Mouse (Mus musculus) gastrocnemius, adult 18-20 months (tissue): ENCODE measurements around the gene Hist2h2ab. TPM values are rescaled to one million over a fixed set of nuclear protein-coding genes. Genes with fewer than 3 reads are reported as not detected.
A peak's percentile ranks its signal among the peaks of the same experiment; 100 is the strongest.
"Not testable (repeated sequence)": the region's sequence is repeated elsewhere in the genome, so short reads cannot be mapped to it uniquely, and the experiment has no call there.

Experiments
- DNase-seq: peaks from one replicate; pipeline ENCODE4 v3.0.0; 2021; ENCODE audit warnings: low spot score
- microRNA-seq: library from miRNA; unstranded; fragments of <30 nt; microRNA quantifications from one replicate; pipeline ENCODE4 v1.2.0, GENCODE M21; 2021
- total RNA-seq, 2 experiments: library from RNA; stranded (reverse); gene quantifications; 2 replicates each; pipeline ENCODE4 v1.2.3; 2021

Hist2h2ab gene
- total RNA-seq, 2 experiments from 2014 or later: 0.62 to 1.8 TPM

GRCm38 (mm10) chr3:96257190-96257589 lies 37.5 kb downstream of the Hist2h2ab start:
- DNase-seq: no peak

DNA sequence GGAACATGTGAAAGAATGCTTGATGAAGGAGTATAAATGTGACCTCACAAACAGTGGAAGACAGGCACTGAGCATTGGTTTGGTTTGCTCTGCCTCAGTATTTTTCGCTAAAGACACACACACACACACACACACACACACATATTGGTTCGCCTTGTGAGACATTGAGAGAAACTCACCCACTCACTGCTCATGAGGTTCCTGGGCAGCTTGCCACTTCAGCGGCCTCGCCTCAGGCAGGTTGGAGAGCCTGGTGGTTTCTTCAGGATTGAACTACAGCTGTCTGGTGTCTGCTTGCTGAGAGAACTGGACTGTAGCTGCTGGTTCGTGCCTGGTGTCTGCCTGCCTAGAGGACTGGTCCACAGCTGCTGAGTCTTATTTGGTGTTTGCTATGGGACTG lies 40.6 kb downstream of the Hist2h2ab start:
- no peak for DNase-seq

DNA sequence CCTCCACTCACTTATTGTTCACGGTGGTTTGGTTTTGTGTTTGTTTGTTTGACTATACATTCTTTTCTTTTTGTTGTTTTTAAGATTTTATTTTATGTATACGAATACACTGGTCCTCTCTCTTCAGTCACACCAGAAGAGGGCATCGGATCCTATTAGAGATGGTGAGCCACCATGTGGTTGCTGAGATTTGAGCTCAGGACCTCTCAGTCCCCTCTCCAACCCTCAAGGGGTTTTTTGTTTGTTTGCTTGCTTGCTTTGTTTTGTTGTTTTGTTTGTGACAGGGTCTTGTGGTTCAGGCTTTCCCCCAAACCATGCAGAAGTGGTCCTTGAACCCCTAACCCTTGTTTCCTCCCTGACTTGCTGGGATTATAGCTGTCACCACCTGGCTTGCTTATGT lies 42.0 kb downstream of the Hist2h2ab start:
- DNase-seq: no peak

DNA sequence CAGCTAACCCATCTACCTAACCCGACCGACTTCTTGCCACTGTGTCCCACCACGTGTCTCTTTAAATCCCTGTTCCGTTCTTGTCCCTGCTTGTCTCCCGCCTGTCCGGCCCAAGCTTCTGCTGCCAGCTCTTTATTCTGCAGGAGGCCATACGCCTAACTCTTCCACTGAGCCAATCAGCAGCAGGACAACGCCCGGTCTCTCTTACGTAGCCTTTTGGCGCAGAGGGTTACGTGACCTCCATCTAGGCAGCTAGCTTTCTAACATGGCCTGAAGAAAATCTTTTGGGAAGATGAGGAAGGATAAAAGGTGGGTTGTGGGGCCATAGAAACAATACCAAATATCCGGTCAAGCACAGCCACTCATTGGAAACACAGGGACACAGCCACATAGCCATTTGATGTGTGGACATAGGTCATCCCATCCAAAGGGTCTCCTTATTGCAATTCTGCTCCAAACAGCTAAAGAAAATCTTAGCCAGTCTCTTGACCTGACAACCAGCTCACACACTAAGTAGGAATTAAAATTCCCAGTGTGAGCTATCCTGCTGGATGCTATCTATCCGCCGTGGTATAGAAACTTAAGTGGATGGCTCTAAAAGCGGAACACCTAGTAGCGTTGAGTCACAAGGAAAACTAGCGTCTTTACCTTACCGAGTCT lies 42.7 kb downstream of the Hist2h2ab start:
- DNase-seq: peak; percentile 90

DNA sequence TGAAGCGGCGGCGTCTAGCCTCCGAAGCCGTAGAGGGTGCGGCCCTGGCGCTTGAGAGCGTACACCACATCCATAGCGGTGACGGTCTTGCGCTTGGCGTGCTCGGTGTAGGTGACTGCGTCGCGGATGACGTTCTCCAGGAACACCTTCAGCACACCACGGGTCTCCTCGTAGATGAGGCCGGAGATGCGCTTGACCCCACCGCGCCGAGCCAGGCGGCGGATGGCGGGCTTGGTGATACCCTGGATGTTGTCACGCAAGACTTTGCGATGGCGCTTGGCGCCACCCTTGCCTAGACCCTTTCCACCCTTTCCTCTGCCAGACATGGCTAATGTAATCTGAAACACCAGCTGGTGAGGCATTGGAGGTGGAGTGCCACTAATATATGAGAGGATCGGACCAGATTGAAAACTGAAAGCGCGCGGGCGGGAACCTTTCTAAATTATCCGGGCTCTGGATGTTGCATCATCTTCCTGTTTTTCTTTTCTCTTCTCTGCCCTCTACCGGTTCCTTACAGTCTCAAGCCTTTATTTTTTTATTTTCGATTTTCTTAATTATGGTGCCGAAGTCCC lies 43.4 kb downstream of the Hist2h2ab start, which contains the start of gene Hist2h4:
TSS of gene Hist2h4 (minus strand) at position 333 of the 572 bp plus-strand sequence.
- DNase-seq: peak; percentile 98

GRCm38 (mm10) chr3:96263558-96264403 lies 44.1 kb downstream of the Hist2h2ab start:
- no peak for DNase-seq

DNA sequence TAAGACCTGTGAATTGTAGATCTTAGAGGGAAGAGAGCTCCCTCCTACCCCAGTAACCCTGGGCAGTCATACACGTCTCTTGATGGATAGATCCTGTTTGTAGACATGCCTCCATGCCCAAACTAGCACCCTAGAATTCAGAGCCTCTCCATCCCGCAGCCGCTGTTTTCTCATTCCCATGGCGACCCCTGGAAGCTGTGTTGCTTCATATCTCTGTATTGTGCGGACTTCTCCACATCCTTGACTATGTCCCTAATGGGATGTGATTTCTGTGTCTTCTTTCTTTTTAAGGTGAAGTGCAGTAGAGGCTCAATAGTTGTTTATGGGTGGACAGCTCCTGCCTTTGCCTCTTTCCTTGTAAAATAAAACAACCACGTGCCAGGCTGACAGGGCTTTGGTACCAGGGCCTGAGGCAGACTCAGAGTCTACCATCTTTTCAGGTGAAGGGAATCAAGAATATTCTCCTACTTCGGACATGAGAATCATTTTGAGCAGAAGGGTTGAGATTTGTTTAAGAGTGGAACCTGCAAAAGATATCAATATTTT lies 44.8 kb downstream of the Hist2h2ab start:
- DNase-seq: no peak

- no peak for DNase-seq
These were observed 46.6 kb downstream of the Hist2h2ab start for GRCm38 (mm10) chr3:96266132-96266710.

- DNase-seq: no peak
These were observed 47.9 kb downstream of the Hist2h2ab start for GRCm38 (mm10) chr3:96267541-96267940.

DNA sequence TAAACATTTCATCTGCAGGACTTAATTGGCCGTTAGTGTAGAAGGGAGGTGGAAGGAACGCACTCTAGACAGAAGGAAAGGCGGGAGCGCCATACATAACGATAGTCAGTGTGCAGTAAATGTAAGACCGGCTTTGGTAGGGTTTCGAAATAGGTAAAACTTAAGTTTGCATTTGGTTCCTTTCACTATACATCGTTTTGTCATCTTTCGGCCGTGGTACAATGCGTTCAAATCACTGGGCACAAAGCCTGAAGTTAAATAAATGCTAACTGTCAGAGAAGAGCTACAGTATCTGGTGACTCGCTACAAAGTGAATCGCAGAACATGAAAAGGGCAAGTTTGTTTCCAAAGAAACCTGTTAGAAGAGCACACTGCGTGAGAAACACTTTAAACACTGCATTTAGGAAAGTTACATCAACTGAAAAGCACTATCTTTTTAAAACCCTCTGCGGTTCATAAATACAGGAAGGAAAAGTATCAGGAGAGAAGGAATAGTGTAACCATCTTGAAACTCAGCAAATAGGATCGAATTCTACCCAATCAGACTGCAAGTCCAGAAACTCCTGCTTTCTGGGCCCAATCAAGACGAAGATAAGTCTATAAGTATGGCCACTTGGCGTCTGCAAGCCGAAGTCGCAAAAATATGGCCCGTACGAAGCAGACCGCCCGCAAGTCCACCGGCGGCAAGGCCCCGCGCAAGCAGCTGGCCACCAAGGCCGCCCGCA lies 48.5 kb downstream of the Hist2h2ab start, which contains the start of gene Hist2h3b:
TSS of gene Hist2h3b (plus strand) at position 604 of the 725 bp plus-strand sequence.
- peak; percentile 74 for DNase-seq

DNA sequence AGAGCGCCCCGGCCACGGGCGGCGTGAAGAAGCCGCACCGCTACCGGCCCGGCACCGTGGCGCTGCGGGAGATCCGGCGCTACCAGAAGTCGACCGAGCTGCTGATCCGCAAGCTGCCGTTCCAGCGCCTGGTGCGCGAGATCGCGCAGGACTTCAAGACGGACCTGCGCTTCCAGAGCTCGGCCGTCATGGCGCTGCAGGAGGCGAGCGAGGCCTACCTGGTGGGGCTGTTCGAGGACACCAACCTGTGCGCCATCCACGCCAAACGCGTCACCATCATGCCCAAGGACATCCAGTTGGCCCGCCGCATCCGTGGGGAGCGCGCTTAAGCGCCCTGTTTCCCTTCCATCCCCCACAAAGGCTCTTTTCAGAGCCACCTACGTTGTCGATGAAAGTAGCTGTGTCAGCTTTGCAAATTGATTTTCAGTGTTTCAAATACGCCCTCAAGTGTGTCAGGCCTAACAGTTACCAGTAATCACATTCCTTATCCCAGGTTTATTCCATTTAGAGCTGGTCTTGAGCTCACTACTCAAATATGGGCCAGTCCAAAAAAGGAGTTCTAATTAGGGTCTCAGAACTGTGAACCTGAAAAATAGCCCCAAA lies 49.2 kb downstream of the Hist2h2ab start:
- DNase-seq: not testable (repeated sequence)

Small RNA genes within 50 kb of the gene (microRNA-seq; reads per million reads assigned to microRNA genes)
- gene Gm44492: not detected
- not detected for gene Gm47311
- gene Gm47313: not detected

Other genes with a start within 250 kb of the Hist2h2ab start
- 10 to 100 TPM; 13.9 to 22.0 TPM for gene Plekho1, start 223.9 kb upstream of the Hist2h2ab start, total RNA-seq
- gene Vps45, start 161.4 kb upstream of the Hist2h2ab start, total RNA-seq: 10 to 100 TPM; 19.6 to 19.8 TPM
- 10 to 100 TPM; 57.4 to 58.2 TPM for gene Otud7b, start 115.3 kb upstream of the Hist2h2ab start, total RNA-seq
- 1 to 10 TPM; 2.0 to 3.1 TPM for gene Mtmr11, start 57.9 kb upstream of the Hist2h2ab start, total RNA-seq
- gene Sf3b4, start 47.5 kb upstream of the Hist2h2ab start, total RNA-seq: 10 to 100 TPM; 12.1 to 14.4 TPM
- gene Sv2a, start 38.7 kb upstream of the Hist2h2ab start, total RNA-seq: under 1 TPM; 0.17 to 0.21 TPM
- 10 to 100 TPM; 27.8 to 31.6 TPM for gene Bola1, start 156 bp upstream of the Hist2h2ab start, total RNA-seq
- gene Hist2h2ac, start 1.0 kb downstream of the Hist2h2ab start, total RNA-seq: 10 to 100 TPM in 1 of 2 experiments, 1 to 10 TPM in 1; 6.7 to 12.5 TPM
- gene Hist2h2be, start 1.3 kb downstream of the Hist2h2ab start, total RNA-seq: 1 to 10 TPM; 4.2 to 6.2 TPM
- 1 to 10 TPM; 4.7 to 4.9 TPM for gene Hist2h3c2, start 19.3 kb downstream of the Hist2h2ab start, total RNA-seq
- gene Hist2h2aa2, start 20.4 kb downstream of the Hist2h2ab start, total RNA-seq: 100 to 1,000 TPM; 170 to 186 TPM
- 1 to 10 TPM; 2.8 to 4.7 TPM for gene Hist2h2aa1, start 25.6 kb downstream of the Hist2h2ab start, total RNA-seq
- gene Hist2h3c1, start 26.8 kb downstream of the Hist2h2ab start, total RNA-seq: not detected
- gene Hist2h4, start 43.4 kb downstream of the Hist2h2ab start, total RNA-seq: 1 to 10 TPM; 4.6 to 7.8 TPM
- gene Hist2h3b, start 48.8 kb downstream of the Hist2h2ab start, total RNA-seq: 10 to 100 TPM; 14.0 to 16.9 TPM
- 10 to 100 TPM; 15.3 to 27.5 TPM for gene Hist2h2bb, start 49.9 kb downstream of the Hist2h2ab start, total RNA-seq
- gene Fcgr1, start 74.1 kb downstream of the Hist2h2ab start, total RNA-seq: under 1 TPM in 1 of 2 experiments, not detected in 1; 0.14 TPM
- not detected for gene BC107364, start 232.4 kb downstream of the Hist2h2ab start, total RNA-seq